Mouse (Mus musculus): ENCODE measurements around the gene Gm4871. TPM values are rescaled to one million over a fixed set of nuclear protein-coding genes. Genes with fewer than 3 reads are reported as not detected.

Gm4871 gene
- total RNA-seq, 2 experiments from 2014 or later: not detected

DNA sequence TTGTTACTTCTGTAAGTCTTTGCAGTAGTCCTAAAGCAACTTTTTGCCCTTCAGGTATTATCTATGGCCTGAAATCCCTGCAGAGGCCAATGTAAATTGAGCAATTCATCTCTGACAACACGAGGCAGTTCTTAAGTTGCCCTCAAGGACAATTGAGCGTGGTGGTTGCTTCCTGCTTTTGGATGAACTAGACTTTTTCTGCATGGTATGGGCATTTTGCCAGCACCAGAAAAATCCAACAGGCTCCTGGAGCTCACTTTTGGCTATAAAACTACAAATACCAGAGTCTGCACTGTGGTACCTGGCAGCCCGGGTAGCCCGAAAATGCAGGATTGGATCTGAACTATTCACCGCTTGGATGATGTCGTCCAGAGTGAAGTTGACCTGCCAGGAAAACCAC is 27.0 kb downstream of the Gm4871 start:
- no peak for DNase-seq (ENCODE audit: extremely low spot score in 1 of 2, low spot score in 2 of 2)
- intact Hi-C loops (cut with DNase I): no loop called here

DNA sequence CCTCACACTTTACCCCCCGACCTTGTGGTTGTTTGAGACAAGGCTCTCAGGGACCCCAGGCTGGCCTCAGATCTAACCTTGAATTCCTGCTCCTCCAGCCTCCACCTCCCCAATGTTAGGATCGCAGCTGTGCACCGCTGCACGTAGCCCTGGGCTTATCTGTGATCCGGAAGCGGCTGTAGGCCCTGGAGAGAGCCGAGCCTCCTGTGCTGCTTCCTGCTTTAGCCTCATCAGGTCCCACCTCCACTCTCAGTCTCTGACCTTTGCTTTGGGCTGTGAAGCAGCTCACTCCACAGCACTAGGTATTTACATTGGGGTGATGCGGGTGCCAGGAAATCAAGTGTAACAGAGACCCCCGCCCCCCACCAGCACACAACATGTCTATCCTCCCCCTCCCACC is 28.1 kb downstream of the Gm4871 start:
- no peak for DNase-seq (ENCODE audit: extremely low spot score in 1 of 2, low spot score in 2 of 2)
- intact Hi-C loops (cut with DNase I): no loop called here

- intact Hi-C loops (cut with DNase I): no loop called here
- no peak for DNase-seq (ENCODE audit: extremely low spot score in 1 of 2, low spot score in 2 of 2)
Observed at GRCm38 (mm10) chr5:145003362-145003761, 29.2 kb downstream of the Gm4871 start.

DNA sequence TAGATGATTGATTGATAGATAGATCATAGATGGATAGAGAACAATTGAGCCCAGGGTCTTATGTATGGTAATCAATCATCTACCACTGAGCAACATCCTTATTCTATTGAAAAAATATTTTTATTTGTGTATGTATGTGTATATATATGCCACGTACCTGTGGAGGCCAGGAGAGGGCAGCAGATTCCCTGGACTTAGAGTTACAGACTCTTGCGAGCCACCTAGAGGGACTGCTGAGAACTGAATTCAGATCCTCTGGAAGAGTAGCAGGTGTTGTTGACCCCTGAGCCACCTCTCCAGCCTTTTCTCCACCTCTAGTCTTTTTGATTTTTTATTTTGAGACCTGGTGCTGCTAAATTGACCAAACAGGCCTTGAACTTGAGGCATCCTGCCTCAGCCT is 34.1 kb downstream of the Gm4871 start:
- DNase-seq (ENCODE audit: extremely low spot score in 1 of 2, low spot score in 2 of 2): no peak
- intact Hi-C loops (cut with DNase I): no loop called here

- intact Hi-C loops (cut with DNase I): no loop called here
- DNase-seq (ENCODE audit: extremely low spot score in 1 of 2, low spot score in 2 of 2): no peak
Observed at GRCm38 (mm10) chr5:144990481-144990880, 42.1 kb downstream of the Gm4871 start.

DNA sequence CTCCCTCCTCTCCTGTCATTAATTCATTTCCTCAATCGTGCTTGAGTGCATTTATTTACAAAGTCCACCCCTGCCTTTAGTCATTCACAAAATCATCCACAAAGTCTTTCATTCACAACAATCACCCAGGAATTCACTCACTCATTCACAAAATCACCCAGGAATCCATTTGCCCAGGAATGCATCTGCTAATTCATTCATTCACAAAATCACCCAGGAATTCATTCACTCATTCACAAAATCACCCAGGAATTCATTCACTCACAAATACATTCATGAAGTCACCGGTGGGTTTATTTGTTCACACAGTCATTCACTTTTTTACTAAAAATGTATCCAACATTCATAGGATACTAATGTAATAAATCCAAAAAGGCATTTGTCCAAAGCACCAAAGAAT is 42.5 kb downstream of the Gm4871 start:
- intact Hi-C loops (cut with DNase I): no loop called here

GRCm38 (mm10) chr5:144989061-144989405 is 43.5 kb downstream of the Gm4871 start:
- DNase-seq (ENCODE audit: extremely low spot score in 1 of 2, low spot score in 2 of 2): no peak
- intact Hi-C loops (cut with DNase I): loop anchor here (5.0 kb wide), 1 partner anchor 112 kb away; no protein-coding TSS in a partner anchor

More for the DNA sequence above, 42.5 kb downstream of the Gm4871 start:
- DNase-seq (ENCODE audit: extremely low spot score in 1 of 2, low spot score in 2 of 2): no peak

GRCm38 (mm10) chr5:144988340-144989060 is 44.1 kb downstream of the Gm4871 start:
- peak in 1 of 2 experiments; percentile 74 for DNase-seq (ENCODE audit: extremely low spot score in 1 of 2, low spot score in 2 of 2)
- intact Hi-C loops (cut with DNase I): loop anchor here (5.0 kb wide), 1 partner anchor 111 kb away; no protein-coding TSS in a partner anchor

- intact Hi-C loops (cut with DNase I): loop anchor here (5.0 kb wide), 1 partner anchor 110 kb away; no protein-coding TSS in a partner anchor
- DNase-seq (ENCODE audit: extremely low spot score in 1 of 2, low spot score in 2 of 2): no peak
Observed at GRCm38 (mm10) chr5:144987561-144987960, 45.0 kb downstream of the Gm4871 start.

GRCm38 (mm10) chr5:144984839-144985238 is 47.7 kb downstream of the Gm4871 start:
- DNase-seq (ENCODE audit: extremely low spot score in 1 of 2, low spot score in 2 of 2): no peak
- intact Hi-C loops (cut with DNase I): loop anchor here (5.0 kb wide), 1 partner anchor 108 kb away; no protein-coding TSS in a partner anchor

DNA sequence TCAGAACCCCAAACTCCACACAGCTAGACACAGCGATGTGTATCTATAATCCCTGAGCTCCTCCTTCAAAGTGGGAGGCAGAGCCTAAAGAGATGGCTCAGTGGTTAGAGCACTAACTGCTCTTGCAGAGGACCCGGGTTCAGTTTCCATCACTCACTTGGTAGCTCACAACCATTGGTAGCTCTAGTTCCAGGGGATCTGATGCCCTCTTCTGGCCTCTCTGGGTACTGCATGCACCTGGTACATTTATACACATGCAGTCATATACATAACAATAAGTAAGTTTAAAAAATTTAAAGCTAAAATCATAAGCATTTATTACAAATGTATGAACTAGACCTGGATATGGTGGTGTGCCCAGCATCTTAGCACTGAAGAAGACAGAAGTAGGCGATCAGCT is 49.3 kb downstream of the Gm4871 start:
- no peak for DNase-seq (ENCODE audit: extremely low spot score in 1 of 2, low spot score in 2 of 2)
- intact Hi-C loops (cut with DNase I): no loop called here

Other genes starting within 250 kb of the Gm4871 start
- 10 to 100 TPM; 39.4 to 40.2 TPM for gene Smurf1, start 66.9 kb downstream of the Gm4871 start, total RNA-seq (2021)
- not detected for gene 1700018F24Rik, start 10.2 kb upstream of the Gm4871 start, total RNA-seq (2021)
- 100 to 1,000 TPM; 178 to 190 TPM for gene Arpc1a, start 51.1 kb upstream of the Gm4871 start, total RNA-seq (2021)
- not detected for gene Kpna7, start 51.3 kb upstream of the Gm4871 start, total RNA-seq (2021)
- 10 to 100 TPM; 28.3 to 30.3 TPM for gene Arpc1b, start 81.5 kb upstream of the Gm4871 start, total RNA-seq (2021)
- gene Pdap1, start 107.5 kb upstream of the Gm4871 start, total RNA-seq (2021): 100 to 1,000 TPM; 106 to 111 TPM
- gene Bud31, start 107.6 kb upstream of the Gm4871 start, total RNA-seq (2021): 10 to 100 TPM; 85.7 to 86.1 TPM
- 10 to 100 TPM; 14.2 to 16.1 TPM for gene Ptcd1, start 134.4 kb upstream of the Gm4871 start, total RNA-seq (2021)
- 10 to 100 TPM; 29.1 to 29.2 TPM for gene Cpsf4, start 134.5 kb upstream of the Gm4871 start, total RNA-seq (2021)
- gene Atp5j2, start 159.3 kb upstream of the Gm4871 start, total RNA-seq (2021): 100 to 1,000 TPM; 267 to 289 TPM
- 10 to 100 TPM in 1 of 2 experiments, 1 to 10 TPM in 1; 10.0 to 10.3 TPM for gene Zkscan14, start 169.1 kb upstream of the Gm4871 start, total RNA-seq (2021)
- 10 to 100 TPM; 15.0 to 15.2 TPM for gene Zkscan5, start 171.8 kb upstream of the Gm4871 start, total RNA-seq (2021)
- 10 to 100 TPM; 24.8 to 27.9 TPM for gene Zfp655, start 199.0 kb upstream of the Gm4871 start, total RNA-seq (2021)
- 10 to 100 TPM; 13.9 to 17.1 TPM for gene Zscan25, start 247.7 kb upstream of the Gm4871 start, total RNA-seq (2021)